Mouse (Mus musculus) cerebellum, postnatal 36 days (tissue): ENCODE data around the gene Pitpna.

Experiments used
- DNase-seq, 2 experiments: peaks; one replicate each; pipeline ENCODE4 v3.0.0; 2021 to 2022; ENCODE audit warnings: mixed read lengths in 2 of 2

The Pitpna gene

DNA sequence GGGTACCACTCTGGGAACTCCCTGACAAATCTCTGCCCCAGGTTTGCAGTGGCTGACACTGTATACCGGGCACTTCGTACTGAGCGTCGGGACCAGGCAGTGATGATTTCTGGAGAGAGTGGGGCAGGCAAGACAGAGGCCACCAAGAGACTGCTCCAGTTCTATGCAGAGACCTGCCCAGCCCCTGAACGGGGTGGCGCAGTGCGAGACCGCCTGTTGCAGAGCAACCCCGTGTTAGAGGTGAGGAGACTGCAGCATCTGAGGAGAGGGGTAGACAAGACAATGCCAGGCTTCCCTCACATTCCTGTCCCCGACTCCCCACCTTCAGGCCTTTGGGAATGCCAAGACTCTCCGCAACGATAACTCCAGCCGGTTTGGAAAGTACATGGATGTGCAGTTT, 70.4 kb downstream of the Pitpna start:
- no peak for DNase-seq

- peak in 1 of 2 experiments; percentile 13 for DNase-seq
Observed at GRCm38 (mm10) chr11:75658996-75659750, 71.3 kb downstream of the Pitpna start.

GRCm38 (mm10) chr11:75660081-75660590, 72.2 kb downstream of the Pitpna start:
- no peak for DNase-seq

GRCm38 (mm10) chr11:75660941-75661800, 73.3 kb downstream of the Pitpna start:
- DNase-seq: no peak

- DNase-seq: no peak
Observed at GRCm38 (mm10) chr11:75662131-75662530, 74.2 kb downstream of the Pitpna start.

DNA sequence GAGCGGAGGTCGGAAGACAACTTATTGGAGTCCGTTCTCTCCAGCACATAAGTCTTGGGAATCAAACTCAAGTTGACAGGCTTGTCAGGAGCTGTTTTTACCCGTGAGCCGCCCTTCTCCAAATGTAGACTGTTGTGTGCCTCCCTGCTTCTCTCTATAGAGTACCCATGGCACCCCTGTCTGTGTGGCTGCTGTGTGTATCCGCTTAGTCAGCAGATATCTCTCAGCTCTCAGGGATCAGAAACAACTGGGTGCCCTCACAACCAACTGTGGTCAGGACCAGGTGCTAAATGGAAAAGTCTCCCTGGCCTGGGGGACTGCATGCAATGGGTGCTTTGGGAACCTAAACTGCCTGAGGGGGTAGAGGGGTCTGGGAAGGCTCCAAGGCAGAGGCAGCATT, 78.4 kb downstream of the Pitpna start:
- no peak for DNase-seq

- no peak for DNase-seq
Observed at GRCm38 (mm10) chr11:75668621-75669020, 80.7 kb downstream of the Pitpna start.

GRCm38 (mm10) chr11:75669176-75669852, 81.4 kb downstream of the Pitpna start:
- no peak for DNase-seq

- DNase-seq: no peak
Observed at GRCm38 (mm10) chr11:75669853-75670200, 81.9 kb downstream of the Pitpna start.

- DNase-seq: no peak
Observed at GRCm38 (mm10) chr11:75671426-75672180, 83.7 kb downstream of the Pitpna start.

- no peak for DNase-seq
Observed at GRCm38 (mm10) chr11:75673411-75673810, 85.5 kb downstream of the Pitpna start.

DNA sequence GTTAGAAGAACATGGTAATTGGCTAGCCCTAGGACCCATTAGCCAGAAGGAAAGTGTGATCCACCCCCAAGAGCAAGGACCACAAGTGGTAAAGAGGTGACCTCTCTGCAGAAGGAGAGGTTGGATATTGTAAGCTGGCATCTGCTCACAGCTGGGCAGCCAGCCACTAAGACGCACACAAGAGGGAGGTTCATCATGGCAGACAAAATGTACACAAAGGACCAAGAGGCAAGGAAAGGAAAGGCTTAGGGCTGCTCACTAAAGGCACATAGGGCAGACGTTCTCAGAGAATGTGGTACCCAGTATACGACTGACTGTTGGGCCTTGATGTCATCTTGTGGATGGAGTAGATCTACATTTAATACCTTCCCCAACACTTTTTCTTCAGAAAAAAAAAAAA, 87.0 kb downstream of the Pitpna start:
- DNase-seq: no peak

DNA sequence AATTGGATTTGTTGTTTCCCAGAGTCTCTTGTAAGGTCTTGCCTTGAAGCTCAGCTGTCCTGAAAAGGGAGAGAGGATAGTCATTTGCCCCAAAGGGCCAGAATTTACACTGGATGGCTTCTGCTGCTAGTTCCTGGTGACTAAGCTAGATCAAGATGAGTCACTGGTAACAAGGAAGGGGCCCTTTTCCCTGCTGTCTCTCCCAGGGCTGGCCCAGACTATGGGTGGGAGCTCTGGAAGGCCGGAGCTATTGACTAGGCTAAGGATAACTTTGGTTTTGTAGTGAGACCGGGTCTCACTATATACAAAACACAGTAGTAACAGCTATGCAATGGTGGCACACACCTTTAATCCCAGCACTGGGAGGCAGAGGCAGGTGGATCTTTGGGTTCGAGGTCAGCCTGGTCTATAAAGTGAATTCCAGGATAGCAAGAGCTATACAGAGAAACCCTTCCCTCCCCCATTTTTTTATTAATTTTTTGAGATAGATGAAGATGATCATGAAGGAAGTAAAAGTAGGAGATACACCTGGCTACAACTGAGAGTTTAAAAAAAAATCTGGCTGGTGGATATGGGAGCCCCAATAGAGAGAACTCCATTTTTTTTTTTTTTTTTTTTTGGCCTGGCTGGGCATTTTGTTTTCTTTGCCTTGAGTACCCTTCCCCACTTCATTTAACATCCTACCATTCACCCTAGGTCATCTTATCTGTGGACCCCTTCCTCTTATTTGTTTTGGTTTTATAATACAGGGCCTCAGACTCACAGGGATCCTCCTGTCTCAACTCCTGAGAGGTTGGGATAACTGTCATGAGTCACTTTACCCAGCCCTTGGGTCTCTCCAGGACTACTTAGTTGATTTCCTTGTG, 90.2 kb downstream of the Pitpna start:
- DNase-seq: no peak
